ENCODE assay signal across 22 mouse cellular contexts in the genomic region with DNA sequence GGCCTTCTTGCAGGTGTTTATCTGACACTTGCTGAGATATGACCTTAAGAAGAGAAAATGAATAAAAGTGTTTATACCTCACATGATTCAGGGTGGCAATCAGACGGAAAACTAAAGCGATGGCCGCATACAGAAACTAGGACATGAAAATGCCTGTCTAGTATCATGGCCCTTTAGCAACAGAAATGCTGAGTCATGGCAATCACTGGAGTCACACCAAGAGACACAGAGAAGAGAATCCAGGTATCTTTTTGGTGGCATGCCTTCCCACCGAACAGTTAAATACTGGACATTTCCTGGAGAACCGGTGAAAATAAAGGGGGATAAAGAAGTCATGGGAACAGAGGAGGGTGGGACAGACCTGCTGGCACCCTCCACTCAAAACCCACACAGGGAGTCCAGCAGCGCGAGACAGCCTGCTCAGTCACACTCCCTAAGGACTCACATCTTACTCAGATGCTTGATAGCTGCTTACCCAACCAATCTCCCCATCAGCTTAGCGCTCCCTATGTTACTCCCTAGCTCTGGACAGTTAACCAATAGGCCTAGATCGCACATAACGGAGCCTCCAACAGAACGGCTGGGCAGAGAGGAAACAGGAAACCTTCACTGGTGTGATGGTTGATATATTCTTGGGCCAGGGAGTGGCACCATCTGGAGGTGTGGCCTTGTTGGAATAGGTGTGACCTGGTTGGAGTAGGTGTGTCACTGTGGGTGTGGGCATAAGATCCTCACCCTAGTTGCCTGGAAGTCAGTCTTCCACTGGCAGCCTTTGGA.
"Had no signal": no experiment of that assay in that cellular context is flagged by ENCODE, and none has a peak within 500 bp of the region (broad histone marks: within the 10 kb centered on the region; RNA-seq: fewer than 3 reads in every experiment).

No protein-coding gene starts in this region.

- H3K36me3 ChIP-seq: limb, embryonic 10.5 days; liver, embryonic 12.5 days; liver, embryonic 15.5 days; lung, embryonic 15.5 days; midbrain, embryonic 10.5 days; midbrain, embryonic 13.5 days; stomach, embryonic 15.5 days had no signal

- H3K27ac ChIP-seq: layer of hippocampus, adult 2 months; limb, embryonic 10.5 days; limb, embryonic 13.5 days; liver, embryonic 12.5 days; liver, embryonic 15.5 days; lung, embryonic 15.5 days; midbrain, embryonic 10.5 days; midbrain, embryonic 13.5 days; stomach, embryonic 15.5 days had no signal

- H3K27me3 ChIP-seq: limb, embryonic 13.5 days; liver, embryonic 12.5 days; liver, embryonic 15.5 days; lung, embryonic 15.5 days; megakaryocyte, embryonic 14.5 days; midbrain, embryonic 13.5 days; stomach, embryonic 15.5 days had no signal

- DNase-seq: kidney, adult 2 months; kidney, postnatal 14 days; layer of hippocampus, adult 9-11 months; liver; lung, adult 18-20 months; lung, postnatal 10 days; lung, postnatal 36 days; right cerebral cortex, adult 18-20 months; right cerebral cortex, postnatal 14 days; spleen, adult 18-20 months; thymus, postnatal 25 days had no signal

- ATAC-seq: liver, embryonic 12.5 days; midbrain, embryonic 13.5 days; midbrain, embryonic 16.5 days had no signal

- H3K9ac ChIP-seq: limb, embryonic 13.5 days; liver, embryonic 12.5 days; liver, embryonic 15.5 days; lung, embryonic 15.5 days; midbrain, embryonic 13.5 days; stomach, embryonic 15.5 days had no signal

- H3K9me3 ChIP-seq: limb, embryonic 10.5 days; limb, embryonic 13.5 days; liver, embryonic 12.5 days; liver, embryonic 15.5 days; lung, embryonic 15.5 days; midbrain, embryonic 10.5 days; midbrain, embryonic 13.5 days; stomach, embryonic 15.5 days had no signal

- H3K4me2 ChIP-seq: limb, embryonic 13.5 days; liver, embryonic 12.5 days; liver, embryonic 15.5 days; lung, embryonic 15.5 days; midbrain, embryonic 13.5 days; stomach, embryonic 15.5 days had no signal

- H3K4me1 ChIP-seq: limb, embryonic 10.5 days; limb, embryonic 13.5 days; liver, embryonic 12.5 days; liver, embryonic 15.5 days; lung, embryonic 15.5 days; midbrain, embryonic 10.5 days; midbrain, embryonic 13.5 days; stomach, embryonic 15.5 days had no signal

- H3K4me3 ChIP-seq: layer of hippocampus, adult 2 months; limb, embryonic 10.5 days; limb, embryonic 13.5 days; liver, embryonic 12.5 days; liver, embryonic 15.5 days; lung, embryonic 15.5 days; megakaryocyte, embryonic 14.5 days; midbrain, embryonic 10.5 days; midbrain, embryonic 13.5 days; stomach, embryonic 15.5 days had no signal
